Mouse (Mus musculus) megakaryocyte, embryonic 14.5 days (primary cell): ENCODE results near the gene Adamtsl1. TPM values are rescaled to one million over a fixed set of nuclear protein-coding genes. Genes with fewer than 3 reads are reported as not detected.

Source experiments
- H3K27me3 ChIP-seq: replicated peaks from 2 replicates; pipeline ENCODE3; 2012; ENCODE audit warnings: inconsistent platforms
- H3K36me3 ChIP-seq: replicated peaks from 2 replicates; pipeline ENCODE3; 2012; ENCODE audit warnings: low read length, inconsistent platforms, mixed read lengths
- H3K4me1 ChIP-seq: 2 replicates; pipeline ENCODE4 v1.6.1; 2012; ENCODE audit warnings: inconsistent platforms
- H3K4me3 ChIP-seq: replicated peaks from 2 replicates; pipeline ENCODE3; 2012; ENCODE audit warnings: moderate library complexity, mild to moderate bottlenecking, inconsistent platforms
- H3K9me3 ChIP-seq: 2 replicates; pipeline ENCODE4 v1.6.1; 2012; ENCODE audit warnings: inconsistent platforms
- FLI1 ChIP-seq: IDR thresholded peaks from 2 replicates; pipeline ENCODE4 v1.6.1; 2012; ENCODE audit warnings: low read length, inconsistent platforms, mixed read lengths
- GATA1 ChIP-seq: IDR thresholded peaks from 3 replicates; pipeline ENCODE4 v1.6.1; 2012; ENCODE audit warnings: mixed read lengths, low read length, inconsistent platforms, borderline replicate concordance
- polyA plus RNA-seq: library from polyadenylated mRNA; stranded (reverse); fragments of >175 nt; gene quantifications from 2 replicates; pipeline ENCODE4 v1.2.3, GENCODE M21; 2012; ENCODE audit warnings: low replicate concordance; ENCODE audit not compliant: insufficient read depth

Adamtsl1 gene
- polyA plus RNA-seq, 1 experiment, result 0.44 TPM

GRCm38 (mm10) chr4:85782511-85782910 lies 268.5 kb downstream of the Adamtsl1 start:
- Histone ChIP-seq H3K27me3 (no peaks in the 10 kb centered on the region), H3K4me3 (no peak overlapping the region), H3K36me3 (no peaks in the 10 kb centered on the region), H3K4me1 (no peaks in the 10 kb centered on the region), H3K9me3 (no peaks in the 10 kb centered on the region)
- no peak for TF ChIP-seq FLI1
- no peak for TF ChIP-seq GATA1

- Histone ChIP-seq H3K4me1 (no peaks in the 10 kb centered on the region), H3K36me3 (no peaks in the 10 kb centered on the region), H3K4me3 (no peak overlapping the region), H3K9me3 (no peaks in the 10 kb centered on the region), H3K27me3 (no peaks in the 10 kb centered on the region)
- TF ChIP-seq FLI1, result no peak
- no peak for TF ChIP-seq GATA1
Measured at GRCm38 (mm10) chr4:85783768-85784379, 269.9 kb downstream of the Adamtsl1 start.

GRCm38 (mm10) chr4:85784428-85784827 lies 270.5 kb downstream of the Adamtsl1 start:
- Histone ChIP-seq H3K9me3 (no peaks in the 10 kb centered on the region), H3K27me3 (no peaks in the 10 kb centered on the region), H3K36me3 (no peaks in the 10 kb centered on the region), H3K4me1 (no peaks in the 10 kb centered on the region), H3K4me3 (no peak overlapping the region)
- TF ChIP-seq GATA1 (no peak), FLI1 (no peak)

DNA sequence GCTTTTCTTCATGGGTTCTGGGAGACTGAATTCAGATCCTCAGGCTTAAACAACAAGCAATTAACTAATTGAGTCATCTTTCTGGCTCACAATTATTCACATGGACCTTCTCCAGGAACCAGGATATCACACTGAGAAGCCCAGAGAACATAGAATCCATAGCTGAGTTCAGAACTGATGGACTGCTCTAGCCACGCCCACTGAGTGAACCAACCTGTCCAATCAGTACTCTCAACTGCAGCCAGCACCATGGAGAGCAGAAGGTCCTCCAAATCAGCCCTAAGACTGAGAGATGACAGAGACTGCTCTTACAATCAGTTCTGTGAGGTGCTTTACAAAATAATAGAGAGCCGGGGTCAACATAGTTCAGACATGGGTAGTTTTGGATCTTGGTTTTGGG lies 276.3 kb downstream of the Adamtsl1 start:
- no peak overlapping the region for H3K4me3 ChIP-seq
- no peaks in the 10 kb centered on the region for H3K4me1 ChIP-seq
- H3K9me3 ChIP-seq, result no peaks in the 10 kb centered on the region
- no peaks in the 10 kb centered on the region for H3K36me3 ChIP-seq
- TF ChIP-seq FLI1 (no peak), GATA1 (no peak)
- no peaks in the 10 kb centered on the region for H3K27me3 ChIP-seq

GRCm38 (mm10) chr4:85801805-85802204 lies 287.8 kb downstream of the Adamtsl1 start:
- Histone ChIP-seq H3K36me3 (no peaks in the 10 kb centered on the region), H3K27me3 (no peaks in the 10 kb centered on the region), H3K9me3 (no peaks in the 10 kb centered on the region), H3K4me1 (no peaks in the 10 kb centered on the region), H3K4me3 (peak overlapping the region; percentile 33)
- TF ChIP-seq GATA1 (no peak), FLI1 (no peak)

GRCm38 (mm10) chr4:85814418-85814817 lies 300.4 kb downstream of the Adamtsl1 start:
- no peaks in the 10 kb centered on the region for H3K9me3 ChIP-seq
- H3K4me3 ChIP-seq, result no peak overlapping the region
- H3K27me3 ChIP-seq, result no peaks in the 10 kb centered on the region
- no peaks in the 10 kb centered on the region for H3K4me1 ChIP-seq
- no peaks in the 10 kb centered on the region for H3K36me3 ChIP-seq
- no peak for TF ChIP-seq FLI1

DNA sequence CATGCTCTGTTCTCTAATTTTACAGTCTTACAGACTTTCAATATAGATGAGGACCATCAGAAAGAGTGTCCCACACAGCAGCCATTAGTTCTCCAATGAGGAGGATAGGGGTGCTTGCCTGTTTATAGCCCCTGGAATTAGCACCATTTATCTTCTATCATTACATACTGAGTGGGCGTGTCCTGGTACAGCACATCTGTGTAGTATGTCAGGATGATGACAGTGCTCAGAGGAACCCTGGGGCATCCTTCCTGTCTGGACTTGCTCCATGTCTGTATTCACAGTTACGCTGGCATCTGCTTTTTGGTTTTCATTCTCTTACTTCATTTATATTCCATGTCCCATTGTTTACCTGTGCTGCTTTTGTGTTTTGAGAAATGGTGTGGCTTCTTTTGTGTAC lies 304.5 kb downstream of the Adamtsl1 start:
- H3K4me1 ChIP-seq, result no peaks in the 10 kb centered on the region
- no peaks in the 10 kb centered on the region for H3K27me3 ChIP-seq
- H3K36me3 ChIP-seq, result no peaks in the 10 kb centered on the region
- no peak overlapping the region for H3K4me3 ChIP-seq
- no peaks in the 10 kb centered on the region for H3K9me3 ChIP-seq
- no peak for TF ChIP-seq FLI1
- no peak for TF ChIP-seq GATA1

- H3K36me3 ChIP-seq, result no peaks in the 10 kb centered on the region
- H3K4me3 ChIP-seq, result no peak overlapping the region
- H3K9me3 ChIP-seq, result no peaks in the 10 kb centered on the region
- no peak for TF ChIP-seq FLI1
- no peak for TF ChIP-seq GATA1
- no peaks in the 10 kb centered on the region for H3K4me1 ChIP-seq
- H3K27me3 ChIP-seq, result no peaks in the 10 kb centered on the region
Measured at GRCm38 (mm10) chr4:85819169-85819568, 305.2 kb downstream of the Adamtsl1 start.

- Histone ChIP-seq H3K36me3 (no peaks in the 10 kb centered on the region), H3K4me3 (no peak overlapping the region), H3K27me3 (no peaks in the 10 kb centered on the region), H3K9me3 (no peaks in the 10 kb centered on the region), H3K4me1 (no peaks in the 10 kb centered on the region)
- TF ChIP-seq FLI1, result no peak
Measured at GRCm38 (mm10) chr4:85819921-85820320, 305.9 kb downstream of the Adamtsl1 start.

DNA sequence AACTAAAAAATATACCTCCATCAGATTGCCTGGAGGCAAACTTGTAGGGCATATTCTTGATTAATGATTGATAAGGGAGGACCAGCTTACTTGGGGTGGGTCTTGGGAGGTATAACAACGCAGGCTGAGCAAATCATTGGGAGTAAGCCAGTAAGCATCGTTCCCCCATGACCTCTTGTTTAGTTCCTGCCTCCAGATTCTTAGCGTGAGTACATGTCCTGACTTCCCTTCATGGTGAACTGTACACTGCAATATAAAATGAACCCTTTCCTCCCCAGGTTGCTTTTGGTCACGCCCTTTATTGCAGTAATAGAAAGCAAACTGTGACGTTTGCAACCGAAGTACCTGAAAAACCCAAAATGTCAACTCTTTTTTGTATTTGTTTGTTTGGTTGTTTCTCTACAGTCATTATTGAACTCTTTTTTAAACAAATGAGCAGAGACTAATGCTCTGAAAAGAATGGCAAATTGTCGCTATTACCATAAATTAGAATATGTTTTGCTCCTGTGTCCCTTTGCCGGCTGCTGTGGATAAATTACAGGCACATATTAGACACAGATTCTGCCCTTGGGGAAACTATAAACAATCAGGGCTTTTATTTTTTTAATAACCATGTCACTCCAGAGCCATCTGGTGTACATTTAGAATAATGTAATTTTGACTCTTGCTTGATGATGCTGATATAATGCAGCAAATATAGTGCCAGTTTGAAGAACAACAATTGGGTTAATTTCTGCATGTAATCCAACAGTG lies 310.2 kb downstream of the Adamtsl1 start:
- TF ChIP-seq GATA1 (no peak), FLI1 (no peak)

More for the DNA sequence above, 310.2 kb downstream of the Adamtsl1 start:
- H3K4me3 ChIP-seq, result no peak overlapping the region
- no peaks in the 10 kb centered on the region for H3K4me1 ChIP-seq
- no peaks in the 10 kb centered on the region for H3K36me3 ChIP-seq
- no peaks in the 10 kb centered on the region for H3K27me3 ChIP-seq
- no peaks in the 10 kb centered on the region for H3K9me3 ChIP-seq
